Mouse (Mus musculus) T-cell, adult 2 months (primary cell): Measurements from ENCODE around the gene Ddx43.

Experiments
- DNase-seq: peaks from one replicate; pipeline ENCODE4 v3.0.0; 2022; ENCODE audit warnings: low spot score

The Ddx43 gene

GRCm38 (mm10) chr9:78442579-78443392 is 47.2 kb downstream of the Ddx43 start, which contains the start of gene Cgas:
Gene Cgas (minus strand): TSS chr9:78443237.
- DNase-seq, result peak; percentile 73

- no peak for DNase-seq
Measured at GRCm38 (mm10) chr9:78447606-78447972, 52.0 kb downstream of the Ddx43 start.

- DNase-seq, result peak; percentile 88
Measured at GRCm38 (mm10) chr9:78447973-78448873, 52.6 kb downstream of the Ddx43 start, which contains the start of the genes Mto1 and Gm17324. Gene Mto1 (plus strand): TSS chr9:78448208. Gene Gm17324 (minus strand): TSS chr9:78448786.

GRCm38 (mm10) chr9:78450404-78450803 is 54.8 kb downstream of the Ddx43 start:
- DNase-seq, result no peak

- DNase-seq, result no peak
Measured at GRCm38 (mm10) chr9:78451382-78451781, 55.8 kb downstream of the Ddx43 start.

GRCm38 (mm10) chr9:78457026-78457425 is 61.4 kb downstream of the Ddx43 start:
- DNase-seq, result no peak

GRCm38 (mm10) chr9:78463337-78463736 is 67.8 kb downstream of the Ddx43 start:
- no peak for DNase-seq

- no peak for DNase-seq
Measured at GRCm38 (mm10) chr9:78465725-78466124, 70.1 kb downstream of the Ddx43 start.
